ENCODE assay signal across 8 mouse cellular contexts in the genomic region with DNA sequence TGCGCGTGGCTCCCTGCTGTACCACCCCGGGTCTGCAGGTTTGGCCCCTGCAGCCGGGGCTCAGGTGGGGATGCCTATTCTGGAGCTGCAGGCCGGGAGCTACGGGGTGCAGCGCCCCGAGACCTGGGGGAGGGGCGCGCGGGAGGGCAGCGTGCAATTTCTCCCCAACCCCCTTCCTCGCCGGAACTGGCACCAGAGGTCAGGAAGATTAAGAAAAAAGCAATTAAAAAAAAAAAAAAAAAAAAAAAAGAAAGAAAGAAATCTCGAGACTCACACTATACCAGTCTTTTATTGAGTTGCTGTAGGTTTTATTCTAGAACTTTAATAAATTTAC. TPM values are rescaled to one million over a fixed set of nuclear protein-coding genes. Genes with fewer than 3 reads are reported as not detected.
DNase-seq lines count a peak whose midpoint lies in the region; ATAC-seq and TF ChIP-seq lines count a peak whose summit lies in the region.

No protein-coding gene starts in this region.

- H3K27ac ChIP-seq in heart, embryonic 13.5 days (replicated peaks) = peak overlapping the region; percentile 65
- peak overlapping the region; percentile 53; the same call in 1 of the 2 replicates for H3K27ac ChIP-seq in forebrain, embryonic 14.5 days (ENCODE audit: low read depth, low read length)
- H3K27ac ChIP-seq in liver, embryonic 15.5 days (replicated peaks) = peak overlapping the region; percentile 68

- H3K9ac ChIP-seq in heart, embryonic 13.5 days = peak overlapping the region; percentile 92
- H3K9ac ChIP-seq in forebrain, embryonic 14.5 days (ENCODE audit: low read length) = peak overlapping the region; percentile 77
- H3K9ac ChIP-seq in liver, embryonic 15.5 days = peak overlapping the region; percentile 72

- H3K4me2 ChIP-seq in heart, embryonic 13.5 days = peak overlapping the region; percentile 95
- H3K4me2 ChIP-seq in forebrain, embryonic 14.5 days (ENCODE audit: low read length) = peak overlapping the region; percentile 98
- H3K4me2 ChIP-seq in liver, embryonic 15.5 days = peak overlapping the region; percentile 90

- H3K36me3 ChIP-seq in heart, embryonic 13.5 days = no peaks in the 10 kb centered on the region
- H3K36me3 ChIP-seq in E14TG2a.4 (ENCODE audit: insufficient read depth, low read length) = no peaks in the 10 kb centered on the region
- no peaks in the 10 kb centered on the region for H3K36me3 ChIP-seq in forebrain, embryonic 14.5 days (ENCODE audit: control insufficient read depth, insufficient read depth, low read length)
- H3K36me3 ChIP-seq in liver, embryonic 15.5 days (replicated peaks) = no peaks in the 10 kb centered on the region

- H3K27me3 ChIP-seq in heart, embryonic 13.5 days (replicated peaks) = no peaks in the 10 kb centered on the region
- peaks cover 19% of the 10 kb centered on the region for H3K27me3 ChIP-seq in E14TG2a.4 (ENCODE audit: insufficient read depth, low read length)
- H3K27me3 ChIP-seq in forebrain, embryonic 14.5 days (replicated peaks; ENCODE audit: control insufficient read depth, insufficient read depth, low read length) = no peaks in the 10 kb centered on the region
- no peaks in the 10 kb centered on the region for H3K27me3 ChIP-seq in liver, embryonic 15.5 days

- peak; percentile 32; the same call in 1 of the 2 replicates for ATAC-seq in heart, embryonic 13.5 days (ENCODE audit: extremely low read depth, insufficient number of reproducible peaks, low FRiP score, low TSS enrichment)
- ATAC-seq in forebrain, embryonic 14.5 days = no peak; the same call in 1 of the 2 replicates
- ATAC-seq in liver, embryonic 15.5 days (ENCODE audit: insufficient read depth) = no peak
- no peak for ATAC-seq in inflammation-experienced regulatory T-cells, adult 6 months

- intact Hi-C loops in heart, postnatal 36 days (cut with DNase I) = no loop called here

- DNase-seq in heart, postnatal 36 days = no peak
- no peak for DNase-seq in forebrain, embryonic 14.5 days (ENCODE audit: low spot score)
- DNase-seq in right cerebral cortex, adult 18-20 months = no peak
- no peak for DNase-seq in thymus, postnatal 36 days

- peaks cover 8% of the 10 kb centered on the region for H3K4me1 ChIP-seq in heart, embryonic 13.5 days
- H3K4me1 ChIP-seq in E14TG2a.4 (replicated peaks; ENCODE audit: low read depth, low read length) = peaks cover 12% of the 10 kb centered on the region
- H3K4me1 ChIP-seq in forebrain, embryonic 14.5 days (ENCODE audit: control insufficient read depth, insufficient read depth, low read length) = no peaks in the 10 kb centered on the region
- H3K4me1 ChIP-seq in liver, embryonic 15.5 days (replicated peaks) = peaks cover 23% of the 10 kb centered on the region

- TF ChIP-seq CTCF in E14TG2a.4 (conservative IDR thresholded peaks at IDR 0.05; ENCODE audit: low read length) = no peak

- whole genome bisulfite sequencing in heart, embryonic 13.5 days = under 1% methylated on average over 15 of the region's 15 CpGs
- under 1% methylated on average over 15 of the region's 15 CpGs for WGBS in forebrain, embryonic 14.5 days
- WGBS in liver, embryonic 15.5 days (ENCODE audit: insufficient replicate concordance) = 1% methylated on average over 15 of the region's 15 CpGs

- no peaks in the 10 kb centered on the region for H3K9me3 ChIP-seq in heart, embryonic 13.5 days
- H3K9me3 ChIP-seq in E14TG2a.4 (ENCODE audit: low read length) = no peaks in the 10 kb centered on the region
- H3K9me3 ChIP-seq in forebrain, embryonic 14.5 days (replicated peaks; ENCODE audit: control insufficient read depth, low read length) = no peaks in the 10 kb centered on the region
- H3K9me3 ChIP-seq in liver, embryonic 15.5 days (replicated peaks) = no peaks in the 10 kb centered on the region

- H3K4me3 ChIP-seq in heart, embryonic 13.5 days = peak overlapping the region; percentile 90
- peak overlapping the region; percentile 88 for H3K4me3 ChIP-seq in E14TG2a.4 (replicated peaks; ENCODE audit: low read length)
- H3K4me3 ChIP-seq in forebrain, embryonic 14.5 days (ENCODE audit: low read depth, low read length) = peak overlapping the region; percentile 68
- peak overlapping the region; percentile 77 for H3K4me3 ChIP-seq in liver, embryonic 15.5 days (replicated peaks)

RNA-seq across cellular contexts. Expression of a gene that starts 40.0 kb away (rescaled TPM):
- 15.4 and 16.3 TPM in 2 replicates for polyA plus RNA-seq in heart, embryonic 13.5 days (2015; fragmentation: Nextera tagmentation; extraction: Ambion mirVana)
- total RNA-seq in heart, postnatal 36 days (2021) = under 1 TPM; 0.17 to 0.30 TPM
- 11.1 and 12.6 TPM in 2 replicates for polyA plus RNA-seq in forebrain, embryonic 14.5 days (2014; fragmentation: Nextera tagmentation; extraction: Ambion mirVana)
- polyA plus RNA-seq in liver, embryonic 15.5 days (2015; fragmentation: Nextera tagmentation; extraction: Ambion mirVana) = 14.8 and 15.6 TPM in 2 replicates
- 10 to 100 TPM; 28.1 to 33.1 (median 30.8) TPM for polyA plus RNA-seq in inflammation-experienced regulatory T-cells, adult 6 months (2017; shearing (Covaris generic))
